Mouse (Mus musculus) adrenal gland, adult (tissue): ENCODE measurements at regions not wholly inside any gene's neighbourhood (a gene's known extent, or its start where the extent isn't known, plus 50 kb on each side); places are given as distances from the start of the nearest gene placed in this dataset.

Experiments
- DNase-seq, 2 experiments: peaks; one replicate each; pipeline ENCODE4 v3.0.0; 2022 to 2023; ENCODE audit warnings: low spot score in 1 of 2; ENCODE audit not compliant: inconsistent age in 2 of 2

DNA sequence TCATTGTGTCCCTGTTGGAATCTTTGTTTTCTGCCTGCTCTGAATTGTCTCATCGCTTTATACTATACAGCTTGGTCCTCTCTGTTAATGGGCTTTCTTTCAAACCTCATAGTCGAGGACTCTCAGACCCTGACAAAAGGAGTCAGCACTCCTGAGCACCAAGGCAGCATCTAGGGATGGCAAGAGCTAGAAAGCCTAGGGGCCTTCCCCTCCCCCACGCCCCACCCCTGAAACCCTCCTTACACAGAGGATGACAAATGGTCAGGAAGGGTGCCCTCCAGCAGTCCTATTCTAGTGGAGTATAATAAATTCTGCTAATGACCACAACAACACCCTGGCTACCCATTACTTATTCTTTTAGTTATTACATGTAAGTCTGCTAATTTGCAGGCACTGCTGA is 74.4 kb downstream of the Tbx19 start:
- no peak for DNase-seq

DNA sequence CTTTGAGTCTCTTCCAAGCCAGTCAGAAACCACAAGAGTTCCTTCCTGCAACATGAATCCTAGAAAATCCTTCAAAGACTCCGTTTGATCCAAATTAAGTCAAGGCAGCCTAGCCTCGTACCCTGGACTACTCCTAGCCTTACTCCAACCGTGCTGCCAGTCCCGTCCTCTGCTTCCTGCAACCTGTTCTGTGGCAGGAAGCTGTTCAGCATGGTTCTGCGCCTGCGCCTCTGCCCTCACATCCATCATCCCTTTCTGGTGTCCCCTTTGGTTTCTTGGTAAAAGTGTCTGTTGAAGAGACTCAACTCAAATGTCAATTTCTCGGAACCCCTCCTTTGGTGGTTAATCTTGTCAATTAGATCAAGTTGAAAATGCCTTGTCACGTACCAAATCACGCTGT is 75.8 kb downstream of the Tbx19 start:
- no peak for DNase-seq

DNA sequence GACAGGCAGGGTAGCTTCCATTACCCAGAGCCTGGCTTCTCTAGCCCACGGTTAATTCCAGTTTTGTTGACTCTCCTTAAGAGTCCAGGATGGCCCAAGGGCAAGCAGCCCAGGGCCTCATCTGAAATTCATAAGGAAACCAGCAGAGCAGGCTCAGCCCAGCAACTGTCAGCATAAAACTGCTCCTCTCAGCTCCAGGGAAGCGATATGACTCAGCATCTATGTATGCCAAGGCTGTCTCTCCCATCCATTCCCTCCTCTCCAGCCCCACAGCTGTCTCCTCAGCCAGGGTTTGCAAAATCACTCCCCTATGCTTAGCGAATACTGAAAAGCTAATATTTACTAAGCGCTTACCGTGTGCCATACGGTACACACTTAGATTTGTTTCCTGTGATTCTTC is 76.4 kb downstream of the Tbx19 start:
- DNase-seq: peak; percentile 75 to 89

- no peak for DNase-seq
These were observed 80.2 kb downstream of the Tbx19 start for GRCm38 (mm10) chr1:165080351-165080750.

DNA sequence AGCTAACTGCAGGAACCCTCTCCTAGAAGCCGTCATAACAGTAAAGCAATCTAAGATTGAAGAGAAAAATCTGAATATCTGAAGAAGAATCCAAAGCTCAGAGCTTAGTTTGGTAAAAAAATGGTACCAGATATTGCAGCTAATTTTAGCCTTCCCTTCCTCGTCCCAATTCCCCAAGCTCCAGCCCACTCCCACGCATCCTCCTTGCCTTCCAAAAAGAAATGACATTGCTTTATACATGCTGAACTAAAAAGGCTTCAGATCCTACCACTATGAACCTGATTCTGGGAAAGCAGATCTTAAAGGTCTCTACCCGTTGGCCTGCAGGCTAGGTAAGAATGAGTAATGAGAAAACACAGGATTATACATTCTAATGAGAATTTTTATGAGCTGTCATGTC is 83.3 kb downstream of the Tbx19 start:
- no peak for DNase-seq

GRCm38 (mm10) chr1:165075301-165076082 is 85.1 kb downstream of the Tbx19 start:
- DNase-seq: peak; percentile 72 to 89

- DNase-seq: no peak
These were observed 88.6 kb downstream of the Tbx19 start for GRCm38 (mm10) chr1:165071831-165072491.

- peak in 1 of 2 experiments; percentile 71 for DNase-seq
These were observed 95.6 kb downstream of the Tbx19 start for GRCm38 (mm10) chr1:165064981-165065380.

DNA sequence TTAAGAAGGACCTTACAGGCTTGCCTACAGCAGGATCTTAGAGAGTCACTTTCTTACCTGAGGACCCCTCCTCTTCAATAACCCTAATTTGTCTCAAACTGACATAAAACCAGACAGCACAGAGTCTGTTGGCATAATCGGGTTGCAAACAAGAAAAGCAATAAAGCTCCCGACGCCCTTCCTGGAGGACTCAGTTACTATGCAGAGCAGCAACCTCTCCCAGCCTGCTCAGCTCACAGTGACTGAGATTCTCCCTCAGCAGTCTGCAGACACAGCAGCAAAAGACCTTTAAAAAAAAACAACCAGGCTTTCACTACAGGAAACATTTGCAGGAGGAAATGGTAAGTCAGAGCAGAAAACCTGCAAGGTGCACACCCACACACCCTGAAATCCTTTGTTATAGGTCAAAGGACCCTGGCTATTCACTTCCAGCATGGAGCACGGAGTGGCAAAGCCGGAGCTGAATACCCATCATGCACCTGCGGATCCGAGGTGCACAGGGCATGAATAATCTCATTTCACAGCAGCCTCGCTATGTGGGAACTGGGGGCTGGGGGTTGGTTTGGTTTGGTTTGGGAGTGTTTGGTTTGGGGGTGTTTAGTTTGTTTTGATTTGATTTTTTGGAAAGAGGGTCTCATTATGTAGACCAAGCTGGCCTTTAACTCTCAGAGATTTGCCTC is 97.6 kb downstream of the Tbx19 start:
- DNase-seq: no peak

DNA sequence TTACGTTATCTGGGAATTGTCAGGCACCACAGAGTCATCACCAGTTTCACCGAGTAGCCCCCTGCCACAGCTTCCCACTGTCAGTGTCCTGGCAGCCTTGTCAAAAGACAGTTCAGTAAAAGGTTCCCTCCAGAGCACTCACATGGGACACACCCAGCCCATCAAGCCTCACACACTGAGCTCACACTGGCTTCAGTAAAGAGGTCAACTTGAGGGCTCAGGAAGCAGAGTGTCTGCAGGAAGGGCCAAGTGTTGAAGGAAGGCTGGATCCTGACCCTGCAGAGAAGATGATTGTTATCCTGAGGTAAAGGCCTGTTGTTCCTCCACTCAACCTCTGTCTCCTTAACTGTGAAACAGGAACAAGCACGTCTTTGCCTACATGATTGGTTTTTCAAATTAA is 99.2 kb downstream of the Tbx19 start:
- DNase-seq: no peak

DNA sequence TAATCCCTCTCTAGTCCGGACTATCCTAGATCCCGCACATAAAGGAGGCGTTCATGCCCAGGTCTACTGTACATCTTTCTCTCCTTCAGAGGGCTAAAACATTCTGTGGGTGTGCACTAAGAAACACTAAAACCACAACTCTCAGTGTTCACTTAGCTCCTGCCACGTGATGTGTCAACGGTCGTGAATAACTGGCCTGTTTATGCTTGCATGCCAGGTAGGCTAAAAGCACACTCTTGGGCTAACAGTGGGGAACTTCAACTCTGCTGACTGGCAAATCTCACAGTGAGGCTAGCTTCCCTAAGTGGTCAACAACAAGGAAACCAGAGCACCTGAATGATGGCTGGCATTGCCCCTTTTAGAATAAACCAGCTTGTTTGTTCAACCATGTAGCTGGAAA is 106.3 kb downstream of the Tbx19 start:
- no peak for DNase-seq

DNA sequence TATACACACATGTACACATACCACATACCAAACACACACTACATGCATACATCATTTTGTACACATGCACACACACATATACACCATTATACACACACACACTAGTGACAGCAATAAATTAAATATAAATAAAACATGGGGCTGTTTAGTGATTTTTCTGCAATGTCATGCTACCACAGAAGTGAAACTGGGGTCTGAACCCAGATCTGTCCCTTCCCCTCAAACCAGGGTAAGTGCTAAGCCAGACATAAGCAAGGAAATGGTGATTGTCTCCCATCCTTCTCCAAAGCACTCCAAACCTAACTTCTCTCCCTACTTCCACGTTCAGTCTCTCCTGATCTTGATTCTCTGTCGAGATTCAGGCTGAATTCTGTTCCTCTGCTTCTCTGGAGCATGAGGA is 109.3 kb downstream of the Tbx19 start:
- no peak for DNase-seq

GRCm38 (mm10) chr1:165050176-165050575 is 110.4 kb downstream of the Tbx19 start:
- no peak for DNase-seq

DNA sequence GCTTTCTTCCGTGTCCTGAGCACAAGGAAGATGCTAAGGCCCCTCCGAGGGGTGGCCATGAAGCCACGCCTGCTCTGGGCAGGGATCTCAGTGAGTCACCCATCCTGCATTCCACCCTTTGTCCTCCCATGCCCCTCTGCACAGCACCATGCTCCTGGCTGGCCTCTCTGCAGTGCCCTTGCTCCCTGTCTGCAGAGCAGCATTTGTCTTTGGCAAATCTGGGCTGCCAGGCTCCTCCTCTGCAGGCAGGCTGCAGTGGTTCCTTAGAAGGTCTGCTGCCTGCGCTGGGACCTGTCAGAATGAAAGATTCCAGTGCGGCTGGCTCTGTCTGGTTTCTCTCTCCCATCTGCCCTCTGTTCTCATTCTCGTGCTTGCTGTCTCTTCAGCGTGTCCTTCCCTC is 111.3 kb upstream of the Xcl1 start:
- peak; percentile 86 to 90 for DNase-seq

DNA sequence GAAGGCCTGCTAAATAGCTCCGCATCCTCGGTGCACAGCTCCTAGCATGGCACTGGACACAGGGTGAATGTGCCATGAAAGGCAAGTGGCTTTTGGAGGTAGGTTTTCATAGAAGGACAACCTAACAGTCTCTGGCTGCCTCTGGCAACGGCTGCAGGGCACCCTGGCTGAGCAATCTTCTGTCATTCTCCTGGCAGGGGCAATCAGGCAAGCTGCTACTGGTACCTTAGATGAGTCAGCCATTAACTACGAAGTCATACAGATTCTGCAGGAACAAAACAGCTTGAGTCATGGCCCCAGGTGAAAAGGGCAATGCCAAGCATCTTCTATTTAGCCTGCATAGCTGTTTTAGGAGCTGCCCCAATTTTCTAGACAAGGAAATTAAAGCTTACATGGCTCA is 110.7 kb upstream of the Xcl1 start:
- DNase-seq: peak; percentile 64 to 81

DNA sequence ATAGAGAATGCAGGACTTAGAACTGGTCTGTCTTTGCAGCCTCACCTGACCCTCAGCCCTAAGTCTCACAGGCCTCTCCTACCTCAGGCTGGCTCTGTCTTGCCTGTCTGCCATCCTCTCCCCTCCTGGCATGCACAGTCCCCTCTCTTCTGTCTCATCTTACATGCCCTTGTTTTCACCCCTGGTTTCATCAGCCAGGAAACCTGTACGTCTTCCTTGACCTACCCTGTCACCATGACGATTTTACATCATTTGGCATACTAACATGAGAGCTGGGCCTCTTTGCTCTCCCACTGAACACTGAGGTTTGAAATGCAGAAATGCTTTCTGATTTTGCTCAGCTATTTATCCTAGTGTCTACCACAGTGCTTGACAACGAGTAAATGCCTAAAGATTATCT is 108.0 kb upstream of the Xcl1 start:
- no peak for DNase-seq

DNA sequence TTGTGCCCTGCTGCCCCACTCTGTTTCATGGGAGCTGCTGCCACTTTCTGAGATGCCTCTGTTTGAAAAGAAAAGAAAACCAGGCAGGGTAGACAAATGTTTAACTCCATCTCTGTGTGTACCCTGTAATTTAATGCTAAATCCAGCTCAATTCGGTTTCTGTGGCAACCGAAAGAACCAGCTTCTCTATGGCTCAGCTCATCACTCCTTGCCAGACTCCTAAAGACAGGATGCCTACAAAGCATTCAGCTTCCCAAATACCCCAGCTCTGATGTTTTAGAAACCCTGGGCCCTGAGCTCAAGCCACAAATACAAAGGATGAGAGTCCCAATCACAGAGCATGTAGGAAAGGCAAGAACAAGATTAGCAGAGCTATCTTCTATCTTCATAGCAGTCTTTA is 106.8 kb upstream of the Xcl1 start:
- no peak for DNase-seq

GRCm38 (mm10) chr1:165036631-165037030 is 101.3 kb upstream of the Xcl1 start:
- DNase-seq: peak; percentile 19 to 42

DNA sequence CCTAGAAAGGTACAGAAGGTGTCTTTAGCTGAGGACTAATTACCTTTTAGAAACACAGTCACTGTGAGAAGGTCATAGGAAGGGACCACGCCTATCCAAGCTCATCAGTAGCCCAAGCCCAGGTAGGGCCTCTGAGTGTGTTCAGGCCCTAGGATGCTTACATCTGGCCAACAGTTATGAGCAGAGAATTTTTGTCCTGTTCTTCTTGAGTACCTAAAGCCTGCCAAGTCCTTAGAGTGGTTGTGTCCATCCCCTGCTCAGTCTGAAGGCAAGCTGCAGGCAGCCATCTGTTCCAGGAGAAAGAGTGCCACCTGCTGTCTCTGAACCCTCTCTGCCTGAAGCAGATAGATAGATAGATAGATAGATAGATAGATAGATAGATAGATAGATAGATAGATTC is 100.3 kb upstream of the Xcl1 start:
- peak; percentile 22 to 72 for DNase-seq

GRCm38 (mm10) chr1:165020960-165021563 is 85.7 kb upstream of the Xcl1 start:
- no peak for DNase-seq

DNA sequence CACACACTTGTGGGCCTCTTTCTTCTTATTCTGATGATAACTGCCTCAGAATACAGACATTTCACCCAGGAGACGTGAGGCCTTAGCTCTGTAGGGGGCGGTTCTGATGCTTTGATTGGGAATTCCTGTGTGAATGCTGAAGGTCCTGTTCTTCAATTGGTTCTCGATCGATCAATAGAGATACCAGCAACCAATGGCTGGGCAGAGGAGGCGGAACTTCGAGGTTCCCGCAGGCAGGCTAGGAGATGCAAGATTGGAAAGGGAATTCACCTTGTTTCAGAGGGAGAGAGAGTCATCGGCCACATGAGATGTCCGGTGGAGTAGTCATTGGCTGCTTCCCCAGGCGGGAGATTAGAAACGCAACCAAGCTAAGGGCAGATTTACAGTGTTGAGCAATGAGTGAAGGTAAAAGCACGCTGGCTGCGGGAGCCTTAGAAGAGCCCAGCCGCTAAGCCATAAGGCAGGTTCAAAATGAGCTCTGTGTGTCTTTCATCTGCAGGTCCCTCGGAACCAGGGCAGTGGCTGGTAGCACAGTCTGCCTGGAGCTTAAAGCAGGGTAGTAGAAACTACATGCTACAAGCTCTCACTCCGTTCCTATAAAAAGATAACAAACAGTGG is 83.5 kb upstream of the Xcl1 start:
- DNase-seq: no peak
